Mouse (Mus musculus) thymus, postnatal 0 days (tissue): ENCODE results near the gene Sphkap. TPM values are rescaled to one million over a fixed set of nuclear protein-coding genes. Genes with fewer than 3 reads are reported as not detected.

Experiments used
- DNase-seq: peaks from one replicate; pipeline ENCODE4 v3.0.0-alpha.2; 2015; ENCODE audit warnings: low spot score
- polyA plus RNA-seq: library from polyadenylated mRNA; unstranded; fragments of >200 nt; fragmentation: Nextera tagmentation; extraction: Ambion mirVana; gene quantifications from 2 replicates; pipeline ENCODE4 v1.2.1, GENCODE M21; 2015

Gene Sphkap
- polyA plus RNA-seq: 0.03 and 0.17 TPM in 2 replicates

GRCm38 (mm10) chr1:83408021-83408464, at the start of gene Sphkap:
TSS of gene Sphkap (minus strand) at chr1:83408200.
- DNase-seq: no peak

DNA sequence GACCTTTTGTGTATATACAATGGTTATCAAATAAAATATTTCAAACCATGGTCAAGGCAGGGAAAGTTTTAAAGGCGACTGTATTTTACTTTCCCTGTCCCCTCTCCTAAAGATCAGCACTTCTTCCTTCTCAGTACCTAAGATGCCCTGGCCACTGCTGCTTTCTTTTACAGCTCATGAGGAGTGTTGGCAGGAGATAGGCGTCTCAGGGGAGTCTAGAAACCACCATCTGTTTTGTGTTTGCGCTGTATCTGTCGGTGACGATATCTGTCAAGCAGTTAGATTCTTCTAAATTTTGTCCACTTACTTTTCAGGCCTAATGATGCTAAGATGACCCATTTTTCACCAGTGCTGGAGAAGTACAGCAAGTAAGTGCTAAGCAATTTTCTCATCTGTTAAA, 43.3 kb upstream of the Sphkap start:
- DNase-seq: no peak

DNA sequence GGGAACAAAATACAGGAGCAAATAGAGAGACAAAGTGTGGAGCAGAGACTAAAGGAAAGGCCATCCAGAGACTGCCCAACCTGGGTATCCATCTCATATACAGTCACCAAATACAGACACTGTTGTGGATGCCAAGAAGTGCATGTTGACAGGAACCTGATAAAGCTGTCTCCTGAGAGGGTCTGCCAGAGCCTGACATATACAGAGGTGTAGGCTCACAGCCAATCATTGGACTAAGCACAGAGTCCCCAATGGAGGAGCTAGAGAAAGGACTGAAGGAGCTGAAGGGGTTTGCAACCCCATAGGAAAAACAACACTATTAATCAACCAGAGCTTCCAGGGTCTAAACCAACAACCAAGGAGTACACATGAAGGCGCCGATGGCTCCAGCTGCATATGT, 32.4 kb upstream of the Sphkap start:
- DNase-seq: no peak

DNA sequence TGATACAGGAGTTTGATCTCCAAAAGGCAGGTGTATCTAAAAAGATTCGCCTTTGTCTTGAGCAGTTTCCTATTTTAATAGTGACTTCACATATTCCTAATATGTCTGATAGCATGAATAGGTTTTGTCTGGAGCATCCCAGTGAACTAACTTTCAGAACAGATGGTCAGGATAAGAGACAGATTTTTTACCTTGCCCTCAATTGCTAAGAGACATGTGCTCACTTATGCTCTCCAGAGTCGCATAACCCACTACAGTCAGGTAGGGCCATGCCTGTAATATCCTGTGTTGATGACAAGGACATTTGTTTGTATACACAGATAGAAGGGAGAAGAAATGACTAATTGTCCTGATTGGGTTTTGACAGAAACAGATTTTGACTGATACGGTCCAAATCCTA, 25.9 kb upstream of the Sphkap start:
- no peak for DNase-seq

DNA sequence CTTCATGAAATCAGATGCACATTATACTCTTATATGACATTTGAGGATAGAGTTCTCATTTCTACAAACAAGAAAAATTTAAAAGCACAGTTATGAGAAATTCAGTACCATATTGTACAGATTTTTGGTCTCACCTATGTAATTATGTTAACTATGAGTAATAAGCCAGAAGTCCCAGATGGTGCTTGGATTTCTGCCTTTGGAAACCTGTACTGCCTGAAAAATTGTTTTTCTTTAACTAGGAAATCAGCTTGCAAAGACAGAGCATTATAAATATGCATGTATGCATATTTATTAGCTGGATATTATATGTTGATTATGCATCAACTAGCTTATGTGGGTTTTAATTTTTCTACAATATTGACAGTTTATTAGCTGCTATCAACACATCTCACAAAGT, 21.9 kb upstream of the Sphkap start:
- DNase-seq: no peak

DNA sequence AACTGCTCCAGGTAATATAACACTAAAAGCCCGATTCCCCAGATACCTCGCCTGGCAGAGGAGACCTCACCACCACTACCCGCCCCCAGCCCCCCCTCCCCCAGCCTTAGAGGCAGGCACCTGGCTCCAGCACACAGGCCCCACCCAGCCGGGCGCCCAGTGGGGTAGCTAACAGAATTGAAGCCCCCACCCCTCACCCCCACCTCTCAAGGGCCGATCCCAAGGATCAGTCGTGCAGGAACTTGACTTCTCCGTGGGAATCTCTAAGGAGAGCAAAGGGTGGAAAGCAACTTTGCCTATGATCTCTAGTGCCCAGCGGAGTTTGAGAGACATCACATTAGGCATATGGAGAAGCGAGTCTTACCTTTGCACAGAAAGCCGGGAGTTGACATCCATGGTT, 384 bp downstream of the Sphkap start:
- DNase-seq: no peak

DNA sequence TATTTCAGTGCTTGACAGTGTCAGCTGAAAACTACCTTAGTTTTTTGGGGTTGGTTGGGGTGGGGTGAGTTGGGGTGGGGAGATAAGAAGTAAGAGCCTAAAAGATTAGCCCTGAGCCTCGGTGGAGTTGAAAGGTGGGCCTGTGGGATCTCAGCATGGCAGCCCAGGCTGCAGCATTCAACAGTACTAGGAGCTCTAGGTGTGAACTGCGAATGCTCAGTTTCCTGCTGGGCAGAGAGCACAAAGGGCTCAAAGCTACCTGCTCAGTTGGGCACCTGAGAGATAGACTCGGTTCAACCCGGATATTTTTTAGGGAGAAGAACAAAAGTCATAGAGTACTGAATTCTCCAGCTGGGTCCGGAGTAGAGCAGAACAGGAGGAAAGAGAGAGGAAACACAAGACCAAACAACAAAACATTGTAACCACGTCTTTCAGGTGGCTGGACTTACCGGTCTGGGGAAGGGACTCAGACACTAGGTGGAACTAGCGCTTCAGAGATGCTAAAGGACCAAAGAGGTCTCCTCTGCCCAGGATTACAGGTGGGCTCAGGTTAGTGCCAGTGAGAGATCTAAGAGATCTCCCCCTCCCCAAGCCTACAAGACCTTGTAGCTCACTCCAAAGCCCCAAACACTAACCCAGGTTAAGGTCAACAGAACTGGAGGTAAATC, 984 bp downstream of the Sphkap start:
- no peak for DNase-seq

DNA sequence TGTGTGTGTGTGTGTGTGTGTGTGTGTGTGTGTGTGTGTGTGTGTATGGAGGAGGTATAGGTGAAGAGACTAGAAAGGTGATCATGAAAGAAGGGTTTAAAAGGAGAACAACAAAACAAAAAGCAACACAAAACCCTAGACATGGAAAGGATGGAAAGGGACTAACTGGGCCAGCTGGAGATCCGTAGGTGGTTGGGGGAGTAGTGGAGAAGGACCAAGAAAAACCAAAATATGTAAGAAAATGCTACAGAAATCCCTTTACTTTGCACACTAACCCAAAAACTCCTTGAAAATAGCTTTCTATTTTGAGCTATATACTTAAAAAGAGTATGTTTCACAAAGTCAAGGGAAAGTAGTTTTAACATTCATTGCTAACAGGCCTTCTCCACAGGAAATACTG, 6.9 kb downstream of the Sphkap start:
- DNase-seq: no peak

DNA sequence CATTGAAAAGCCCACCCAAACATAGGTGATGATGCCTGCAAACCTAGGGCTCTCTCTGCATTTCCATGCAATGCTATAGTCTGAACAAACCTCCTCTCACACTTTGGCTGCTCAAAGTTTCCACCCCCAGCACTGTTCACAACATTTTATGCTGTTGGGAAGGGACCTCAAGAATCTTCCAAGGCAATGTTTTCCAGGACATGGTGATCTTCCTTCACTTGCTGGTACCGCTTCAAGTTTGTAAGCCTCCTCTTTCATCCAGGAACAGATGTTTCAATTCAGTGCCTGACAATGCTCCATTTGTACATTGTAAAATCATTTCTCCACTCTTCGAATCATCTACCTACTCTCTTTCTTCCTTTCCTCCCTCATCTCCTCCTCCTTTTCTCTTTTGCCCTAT, 11.7 kb downstream of the Sphkap start:
- DNase-seq: no peak

DNA sequence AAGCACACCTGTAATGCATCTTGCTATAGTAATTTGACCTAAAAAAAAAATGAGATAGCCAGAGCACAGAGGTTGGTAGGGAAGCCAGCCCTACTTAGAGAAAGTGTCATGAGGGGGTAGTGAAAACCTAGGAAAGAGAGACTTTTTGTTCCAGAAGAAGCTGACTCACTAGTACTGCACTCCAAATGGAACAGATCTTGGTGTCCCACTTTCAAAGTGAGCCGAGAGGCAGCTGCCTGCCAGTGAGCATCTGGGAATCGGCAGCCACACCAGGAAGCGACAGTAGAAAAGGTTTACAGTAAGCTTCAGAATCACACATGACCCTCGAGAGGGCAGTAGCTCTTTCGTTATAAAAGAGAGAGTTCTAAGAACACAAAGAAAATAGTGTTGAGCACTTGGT, 12.4 kb downstream of the Sphkap start:
- DNase-seq: no peak

DNA sequence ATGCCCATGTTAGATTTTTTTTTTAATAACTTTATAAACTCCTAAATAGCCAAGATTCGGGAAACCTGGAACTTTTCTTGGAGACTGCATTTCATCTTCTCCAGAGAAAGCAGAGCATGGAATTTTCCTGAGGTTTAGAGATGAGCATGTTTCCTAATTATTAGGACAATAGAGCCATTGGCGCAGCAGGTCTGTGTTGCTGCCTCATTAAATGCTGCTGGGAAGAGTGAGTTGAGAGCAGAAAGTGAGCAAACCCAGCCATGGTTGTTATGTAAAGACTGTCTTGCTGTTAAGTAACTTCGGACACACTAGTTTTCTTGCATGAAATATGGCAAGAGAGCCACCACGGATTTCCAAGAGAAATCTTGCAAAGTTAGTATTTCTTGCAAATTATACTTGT, 18.6 kb downstream of the Sphkap start:
- no peak for DNase-seq

- no peak for DNase-seq
Observed at GRCm38 (mm10) chr1:83377404-83377803, 30.6 kb downstream of the Sphkap start.

DNA sequence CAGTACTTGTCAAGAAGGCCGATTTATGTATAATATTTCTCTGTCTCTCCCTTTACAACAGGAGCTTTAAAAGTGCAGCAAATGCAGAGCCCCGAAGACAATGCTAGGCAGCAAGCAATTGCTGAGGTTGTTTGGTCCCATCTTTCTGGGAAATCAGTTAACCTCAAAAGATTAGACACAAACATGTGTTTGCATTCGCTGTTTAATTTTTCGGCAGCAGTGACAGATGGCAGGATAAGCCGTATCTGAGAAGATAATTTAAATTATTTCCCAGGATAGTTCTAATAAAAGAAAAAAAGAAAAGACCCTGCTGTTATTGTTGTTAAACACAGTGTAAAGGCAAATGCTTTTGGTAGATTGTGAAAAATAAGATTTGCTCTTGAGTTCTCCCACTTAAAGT, 41.5 kb downstream of the Sphkap start:
- no peak for DNase-seq

DNA sequence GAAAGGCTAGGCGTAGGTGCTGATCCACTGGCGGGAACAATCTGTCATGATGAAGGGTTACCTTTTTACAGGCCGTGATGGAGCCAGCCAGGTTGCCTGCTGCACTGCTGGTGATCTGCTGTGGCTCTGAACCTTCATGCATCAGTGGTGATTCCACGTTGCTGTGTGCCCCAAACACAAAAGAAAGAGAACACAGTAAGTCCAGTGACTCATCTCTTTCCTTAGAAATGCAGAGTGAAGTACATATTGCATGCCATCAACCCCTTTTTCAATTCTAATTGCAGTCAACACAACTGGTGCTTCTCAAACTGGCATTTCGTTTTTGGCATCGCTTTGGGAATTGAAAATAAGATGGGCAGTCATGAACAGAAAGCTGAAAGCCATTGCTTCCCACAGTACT, 45.8 kb downstream of the Sphkap start:
- no peak for DNase-seq

GRCm38 (mm10) chr1:83346453-83346852, 61.5 kb downstream of the Sphkap start:
- DNase-seq: no peak

DNA sequence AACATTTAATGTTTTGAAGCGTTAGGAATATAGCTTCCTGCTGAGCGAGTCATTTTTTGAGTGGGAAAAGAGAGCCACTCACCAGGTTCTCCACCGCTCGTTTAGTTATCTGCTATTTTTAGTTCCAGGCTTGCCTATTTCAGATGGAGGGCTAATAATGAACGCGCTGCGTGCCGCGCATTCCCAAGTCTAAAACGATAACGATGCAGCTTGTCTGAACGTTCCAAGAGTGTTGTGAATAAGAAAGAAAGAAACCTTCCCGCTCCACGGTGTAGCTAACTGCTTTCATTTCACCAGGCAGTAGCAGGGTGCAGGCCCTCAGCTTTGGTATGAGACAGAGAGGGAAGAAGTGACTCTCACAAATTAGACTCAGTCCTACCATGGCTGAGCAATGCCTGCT, 62.4 kb downstream of the Sphkap start:
- no peak for DNase-seq

DNA sequence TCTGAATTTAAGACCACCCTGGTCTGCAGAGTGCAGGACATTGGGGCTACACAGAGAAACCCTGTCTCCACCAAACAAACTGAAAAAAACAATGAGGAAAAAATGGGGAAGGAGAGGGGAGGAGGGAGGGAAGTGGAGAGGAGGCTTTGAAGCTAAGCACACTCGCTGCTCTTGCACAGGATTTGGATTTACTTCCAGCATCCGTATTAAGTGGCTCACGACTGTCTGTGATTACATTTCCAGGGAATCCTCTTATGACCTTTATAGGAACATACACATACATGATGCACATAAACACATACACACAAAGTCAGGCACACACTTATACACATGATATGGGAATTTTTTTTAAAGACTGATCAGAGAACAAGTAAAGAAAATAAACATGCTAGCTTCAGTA, 62.9 kb downstream of the Sphkap start:
- DNase-seq: no peak

DNA sequence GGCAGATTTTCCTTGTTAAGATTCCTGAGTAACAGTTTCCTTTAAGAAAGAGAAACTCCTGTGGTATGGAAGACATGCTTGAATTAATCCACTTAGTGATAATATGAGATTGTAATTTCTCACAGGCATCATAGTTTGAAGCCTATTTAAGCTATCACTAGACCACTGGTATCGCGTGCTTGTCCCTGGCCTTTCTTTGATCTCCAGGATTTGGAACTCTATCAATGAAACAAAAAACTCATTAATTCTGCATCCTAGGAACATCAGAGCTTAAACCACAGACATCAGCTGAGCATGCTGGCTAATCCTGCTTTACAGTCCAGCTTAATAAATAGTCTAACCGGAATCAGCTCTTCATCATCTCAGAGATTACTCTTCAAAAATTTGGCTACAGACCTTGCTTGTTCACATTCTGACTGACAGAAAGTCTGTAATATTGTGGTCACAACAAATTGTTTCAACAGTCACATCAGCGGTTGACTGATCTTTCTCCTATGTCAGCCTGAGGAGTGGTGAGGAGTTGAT, 65.2 kb downstream of the Sphkap start:
- no peak for DNase-seq

DNA sequence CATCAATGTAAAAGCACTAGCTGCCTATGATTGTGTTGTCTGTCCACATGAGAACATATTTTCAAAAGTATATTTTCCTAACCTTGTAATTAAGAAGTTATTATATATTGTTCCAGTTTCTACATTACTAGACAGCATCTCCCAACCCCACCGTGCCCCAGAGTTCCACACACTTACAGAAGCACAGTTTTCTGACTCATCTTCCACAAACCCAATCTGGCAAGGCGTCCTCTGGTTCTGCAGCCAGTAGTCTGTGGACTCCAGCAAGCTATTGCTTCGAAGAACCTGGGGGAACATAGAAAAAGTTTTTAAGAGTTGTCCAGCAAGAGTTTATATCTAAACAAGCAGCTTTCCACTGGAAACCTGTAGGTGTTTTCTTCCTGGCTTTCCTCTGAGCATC, 68.6 kb downstream of the Sphkap start:
- DNase-seq: no peak

DNA sequence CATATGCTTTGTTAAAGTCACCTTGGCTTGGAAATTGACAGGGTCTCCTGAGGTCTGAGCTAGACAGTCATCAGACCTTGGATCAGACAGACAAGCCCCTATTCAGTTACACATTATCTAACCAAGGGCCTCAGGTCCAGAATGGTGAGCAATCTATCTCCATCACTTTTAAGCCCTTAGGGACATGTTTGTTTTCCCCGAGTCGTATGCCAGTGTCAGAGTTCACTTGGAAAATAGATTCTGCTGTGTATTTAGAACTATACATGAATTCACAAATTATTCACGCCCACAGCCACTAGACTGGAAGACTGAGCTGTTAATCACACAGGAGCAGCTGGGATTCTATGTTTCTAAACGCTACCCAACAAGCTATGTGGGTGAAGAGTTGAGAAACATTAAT, 91.1 kb downstream of the Sphkap start:
- no peak for DNase-seq

GRCm38 (mm10) chr1:83315146-83315545, 92.9 kb downstream of the Sphkap start:
- no peak for DNase-seq

DNA sequence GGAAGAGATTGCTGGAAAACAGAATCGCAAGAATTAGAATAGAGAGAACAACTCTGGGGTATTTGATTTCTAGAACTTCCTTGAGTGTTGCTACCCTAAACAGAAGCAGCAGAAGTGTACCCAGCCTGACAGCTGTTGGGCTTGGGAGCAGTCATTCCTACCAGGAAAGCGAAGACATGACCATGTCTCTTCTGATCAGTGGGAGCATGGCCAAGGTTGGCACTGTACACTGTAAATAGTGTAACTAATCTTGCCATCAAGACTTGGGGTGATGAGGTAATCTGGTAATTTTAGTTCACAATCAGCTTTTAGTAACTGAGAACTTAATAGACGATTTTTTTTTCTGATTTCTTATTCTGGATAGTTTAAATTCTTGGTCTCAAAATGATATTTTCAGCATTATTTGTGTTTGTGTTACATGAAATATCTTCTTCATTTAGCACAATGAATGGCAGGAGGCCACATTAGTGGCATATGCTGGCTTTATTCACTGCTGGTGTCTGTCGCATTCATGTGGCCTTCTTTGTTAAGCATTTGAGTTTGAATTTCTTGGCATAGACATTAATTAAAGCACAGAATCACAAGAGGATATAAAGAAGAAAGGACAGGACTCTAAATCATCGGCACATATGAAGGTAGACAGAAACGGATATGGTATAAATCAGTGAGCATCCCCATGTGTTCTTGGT, 96.2 kb downstream of the Sphkap start:
- no peak for DNase-seq
